Mouse (Mus musculus) yolk sac, embryonic 10.5 days (tissue): Measurements from ENCODE around the gene Nup88.

Experiments used
- DNase-seq: peaks from one replicate; pipeline ENCODE4 v3.0.0-alpha.2; 2017; ENCODE audit warnings: low spot score

Nup88 gene

DNA sequence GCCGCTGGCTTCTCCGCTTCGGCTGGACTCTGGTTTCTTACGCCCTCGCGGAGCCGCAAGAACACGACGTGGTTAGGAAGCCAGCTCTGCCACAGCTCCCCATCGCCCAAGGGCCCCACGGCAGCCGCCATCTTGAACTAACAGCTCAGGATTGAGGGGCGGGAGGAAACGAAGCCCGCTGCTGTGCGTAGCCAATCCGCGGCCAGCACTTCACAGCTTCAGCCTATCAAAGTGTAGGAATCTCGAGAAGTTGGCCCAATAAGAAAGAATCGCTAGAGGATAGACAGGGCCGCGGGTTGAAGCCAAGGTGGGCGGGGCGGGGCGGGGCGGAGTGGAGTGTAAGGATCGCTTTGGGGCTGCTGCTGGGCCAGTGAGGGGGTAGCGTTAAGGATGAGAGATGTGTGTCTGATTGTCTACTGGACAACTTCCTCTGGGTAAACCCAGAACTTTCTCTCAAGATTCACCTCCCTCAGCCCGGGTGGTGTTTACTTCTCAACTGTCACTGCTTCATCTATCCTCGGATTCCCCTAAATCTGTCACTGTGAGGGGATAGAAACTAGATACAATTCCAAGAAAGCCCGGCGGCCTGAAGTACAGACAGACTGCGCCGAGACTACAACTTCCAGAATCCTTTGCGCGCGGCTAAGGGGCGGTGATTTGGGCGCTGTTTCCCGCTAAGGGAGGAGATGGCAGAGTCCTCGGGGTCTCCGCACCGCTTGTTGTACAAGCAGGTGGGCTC, at the start of gene Nup88, which contains the start of gene Rpain:
Nup88 (minus strand) TSS at position 153 of the 739 bp plus-strand sequence.
Rpain (plus strand) TSS at position 393 of the 739 bp plus-strand sequence.
- DNase-seq: peak; percentile 98

GRCm38 (mm10) chr11:71018416-71019200, 48.8 kb upstream of the Nup88 start:
- DNase-seq: no peak

DNA sequence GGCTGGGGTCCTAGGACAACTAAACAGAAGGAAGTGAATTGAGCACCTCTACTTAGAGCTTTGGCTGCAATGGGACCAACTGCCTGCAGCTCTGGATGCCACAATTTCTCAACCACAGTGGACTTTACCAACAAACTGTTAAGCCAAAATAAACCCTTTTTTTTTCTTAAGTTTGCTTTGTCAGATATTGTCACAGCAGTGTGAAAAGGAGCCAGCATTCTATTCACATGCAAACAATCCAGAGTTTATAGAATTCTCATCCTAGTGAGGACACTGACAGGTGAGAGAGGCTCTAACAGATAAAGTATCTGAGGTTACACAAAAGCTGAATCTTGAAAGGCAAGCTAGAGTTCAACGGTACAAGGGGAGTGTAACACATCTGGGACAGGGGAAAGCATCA, 47.3 kb upstream of the Nup88 start:
- no peak for DNase-seq

- DNase-seq: no peak
These were observed 43.0 kb upstream of the Nup88 start for GRCm38 (mm10) chr11:71012743-71013142.

DNA sequence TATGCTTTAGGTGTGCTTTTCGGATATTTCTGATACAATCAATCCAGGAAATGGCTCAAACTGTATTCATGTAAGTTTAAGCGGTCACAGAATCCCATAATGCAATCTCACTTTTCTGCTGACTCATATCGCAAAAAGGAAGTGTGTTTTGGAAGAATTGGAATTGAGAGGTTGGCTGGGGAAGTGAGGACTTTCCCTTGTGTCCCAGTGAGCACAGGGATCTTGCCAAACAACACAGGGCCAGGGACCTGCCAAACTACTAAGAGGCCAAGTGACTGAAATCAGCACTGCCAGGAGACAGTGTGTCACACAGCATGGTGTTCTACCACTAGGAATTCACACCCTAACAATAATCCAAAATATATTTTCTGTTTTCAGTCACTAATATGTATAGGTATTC, 38.5 kb upstream of the Nup88 start:
- no peak for DNase-seq

DNA sequence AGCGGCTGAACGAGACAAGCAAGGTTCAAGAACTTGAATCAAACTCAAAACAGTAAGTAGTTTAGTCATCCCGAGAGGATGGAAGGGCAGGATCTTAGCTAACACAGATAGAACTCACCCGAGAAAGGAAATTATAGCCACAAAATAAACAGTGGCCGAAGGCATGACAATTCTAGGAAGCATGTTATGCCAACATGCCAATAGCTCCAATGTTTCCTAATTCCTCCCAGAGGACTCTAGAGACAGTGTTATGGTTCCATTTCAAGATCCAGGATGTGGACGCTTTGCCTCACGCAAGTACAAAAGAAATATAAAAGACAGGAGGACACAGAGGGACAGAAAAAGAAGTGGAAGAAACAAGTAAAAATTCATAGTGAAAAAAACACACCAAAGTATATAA, 38.1 kb upstream of the Nup88 start:
- DNase-seq: no peak

- no peak for DNase-seq
These were observed 37.3 kb upstream of the Nup88 start for GRCm38 (mm10) chr11:71007026-71007425.

GRCm38 (mm10) chr11:71005046-71005445, 35.3 kb upstream of the Nup88 start:
- no peak for DNase-seq

GRCm38 (mm10) chr11:71004316-71004773, 34.6 kb upstream of the Nup88 start, which contains the start of gene Dhx33:
Gene Dhx33, minus strand, starts transcription at chr11:71004437.
- DNase-seq: peak; percentile 98

DNA sequence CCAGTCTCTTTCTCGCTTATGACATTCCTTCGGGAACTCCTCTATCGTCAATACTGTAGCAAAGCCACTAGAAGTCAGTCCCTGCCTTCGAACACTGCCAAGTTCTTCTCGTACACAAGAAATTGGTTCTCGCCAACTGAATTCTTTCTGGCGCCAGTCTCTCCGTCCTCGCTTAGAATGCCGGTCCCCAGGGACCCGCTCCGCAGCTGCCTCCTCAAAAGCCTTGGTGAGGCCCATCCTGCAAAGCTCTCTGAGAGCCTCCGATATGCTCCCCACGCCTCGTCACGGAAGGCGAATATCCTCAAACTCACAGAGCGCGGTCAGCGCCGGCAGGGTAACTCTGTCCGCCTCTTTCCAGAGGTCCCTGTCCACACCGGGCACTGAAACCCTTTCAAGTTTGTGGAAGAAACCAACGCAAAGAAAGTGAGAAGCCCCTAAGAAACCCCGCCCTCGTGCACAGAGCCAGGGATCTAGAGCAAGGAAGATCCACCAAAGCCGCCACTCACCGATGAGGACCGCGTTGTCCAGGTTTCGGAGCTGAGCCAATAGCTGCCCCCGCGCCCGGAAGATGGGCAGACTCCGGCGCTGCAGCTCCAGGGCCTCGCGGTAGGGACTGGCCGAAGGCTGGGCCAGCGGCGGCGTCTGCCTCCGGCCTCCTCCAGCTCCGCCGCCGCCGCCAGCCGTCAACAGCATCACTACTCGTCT, 34.0 kb upstream of the Nup88 start:
- DNase-seq: peak; percentile 5

GRCm38 (mm10) chr11:71001167-71001566, 31.4 kb upstream of the Nup88 start:
- no peak for DNase-seq

DNA sequence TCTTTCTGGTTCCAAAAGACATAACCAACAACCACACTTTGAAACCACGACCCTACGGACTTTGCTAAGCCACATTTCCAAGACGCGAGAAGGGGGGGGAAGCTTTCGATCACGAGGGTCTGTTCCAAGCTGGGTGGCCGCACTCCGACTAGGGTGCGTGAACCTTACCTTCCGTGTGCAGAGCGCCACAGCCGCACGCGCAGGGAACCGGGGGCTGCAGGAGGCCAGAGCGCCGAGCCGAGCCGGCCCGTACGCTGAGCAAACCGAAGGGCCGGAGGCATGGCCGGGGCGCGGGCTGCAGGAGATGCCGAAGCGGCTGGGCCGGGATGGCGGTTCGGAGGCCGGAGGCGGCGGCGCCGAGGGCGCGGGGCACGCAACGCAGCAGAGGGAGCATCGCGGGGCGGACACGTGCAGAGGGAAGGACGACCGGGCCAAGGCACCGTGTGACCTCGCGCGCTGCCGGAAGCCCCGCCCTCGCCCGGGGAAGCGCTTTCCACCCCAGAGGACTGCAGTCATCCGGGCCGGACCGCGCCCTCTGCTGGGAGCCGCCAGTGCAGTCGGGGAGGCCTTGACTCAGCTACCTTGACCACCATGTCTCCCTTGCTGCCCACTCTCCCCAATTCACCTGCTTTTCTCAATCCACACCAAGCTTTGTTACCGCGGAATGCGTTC, 12.9 kb upstream of the Nup88 start, which contains the start of gene C1qbp:
C1qbp (minus strand) TSS at position 470 of the 672 bp plus-strand sequence.
- peak; percentile 91 for DNase-seq

- no peak for DNase-seq
These were observed 12.3 kb upstream of the Nup88 start for GRCm38 (mm10) chr11:70982030-70982429.

GRCm38 (mm10) chr11:70980751-70981510, 11.2 kb upstream of the Nup88 start:
- no peak for DNase-seq

- no peak for DNase-seq
These were observed 10.5 kb upstream of the Nup88 start for GRCm38 (mm10) chr11:70980232-70980631.

GRCm38 (mm10) chr11:70977293-70977692, 7.5 kb upstream of the Nup88 start:
- no peak for DNase-seq

GRCm38 (mm10) chr11:70975193-70975592, 5.4 kb upstream of the Nup88 start:
- no peak for DNase-seq

- no peak for DNase-seq
These were observed 4.2 kb upstream of the Nup88 start for GRCm38 (mm10) chr11:70973947-70974346.

DNA sequence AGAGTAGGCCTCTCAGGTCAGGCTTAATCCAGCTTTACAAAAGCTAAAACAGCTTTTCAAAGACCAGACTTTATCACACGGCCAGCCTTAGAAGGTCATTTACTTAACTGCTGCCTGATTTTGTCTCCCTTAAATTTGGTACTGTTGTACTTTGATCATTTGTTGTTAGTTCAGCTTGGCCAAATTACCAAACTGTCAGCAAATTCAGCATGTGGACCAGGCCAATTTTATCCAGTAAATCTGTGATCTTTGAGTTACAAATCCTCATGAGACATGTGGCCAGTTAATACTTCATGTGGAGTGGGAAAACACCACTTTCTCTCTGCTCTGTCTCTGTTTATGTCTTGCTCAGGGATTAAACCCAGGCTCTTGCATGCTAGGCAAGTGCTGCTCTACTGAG, 2.8 kb upstream of the Nup88 start:
- no peak for DNase-seq

DNA sequence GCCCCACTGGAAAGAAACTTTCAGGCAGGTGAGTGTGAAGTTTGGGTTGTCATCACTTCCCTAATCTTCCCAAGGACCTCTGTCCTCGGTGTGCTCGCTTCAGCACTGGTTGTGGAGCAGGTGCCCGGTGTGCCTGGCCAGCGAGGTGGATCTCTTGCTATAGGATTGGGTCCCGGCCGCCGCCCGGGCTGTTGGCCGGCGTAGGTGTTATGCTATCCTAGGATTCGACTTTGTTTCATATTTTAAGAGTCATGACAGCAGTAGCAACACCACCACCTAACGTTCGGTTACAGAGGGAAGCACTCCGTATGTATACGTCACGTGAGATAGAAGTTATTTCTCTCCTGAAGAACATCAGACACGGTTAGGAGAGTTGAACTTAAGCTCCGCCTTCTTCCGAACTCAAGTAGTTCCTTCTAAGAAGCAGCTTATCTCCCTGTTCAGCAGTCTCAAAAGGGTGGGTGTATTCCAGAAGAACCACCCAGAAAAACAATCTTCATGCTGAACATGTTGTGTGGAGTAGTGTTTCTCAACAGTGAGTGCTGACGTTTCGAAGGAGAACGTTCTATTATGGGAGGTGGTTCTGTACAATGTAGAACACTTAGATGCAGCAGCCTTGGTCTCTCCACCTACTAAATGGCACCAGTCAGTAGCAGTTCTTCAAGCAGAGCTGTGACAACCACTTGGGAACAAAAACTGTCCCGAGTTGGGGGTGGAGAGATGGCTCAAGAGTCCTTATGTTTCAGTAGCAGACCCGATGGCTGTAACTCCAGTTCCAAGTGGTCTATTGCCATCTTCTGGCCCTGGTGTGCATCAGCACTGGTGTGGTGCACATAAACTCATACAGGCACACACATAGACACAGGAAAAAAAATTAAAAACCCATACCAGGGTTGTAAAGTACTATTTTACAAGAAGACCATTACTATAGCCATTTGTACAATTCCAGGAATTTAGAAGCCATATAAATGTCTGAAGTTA, 1.1 kb upstream of the Nup88 start:
- DNase-seq: peak; percentile 23
